Mouse (Mus musculus) stomach, embryonic 14.5 days (tissue): ENCODE results near the gene Spata2l. TPM values are rescaled to one million over a fixed set of nuclear protein-coding genes. Genes with fewer than 3 reads are reported as not detected.

Experiments used
- ATAC-seq: fragments of 200-750 bp; cut with Nextera tagmentation; 2 replicates; pipeline ENCODE4 v1.8.0; 2017; ENCODE audit warnings: low read depth, moderate TSS enrichment; ENCODE audit not compliant: insufficient number of reproducible peaks, insufficient read depth, low FRiP score
- H3K27ac ChIP-seq: fragments of 300-500 bp; sonication (generic); 2 replicates; pipeline ENCODE4 v1.5.1; 2014; ENCODE audit warnings: mild to moderate bottlenecking, low read length, moderate library complexity, mixed read lengths
- H3K27me3 ChIP-seq: fragments of 300-500 bp; sonication (generic); 2 replicates; pipeline ENCODE4 v1.6.1; 2014; ENCODE audit warnings: low read length, control low read depth, mixed read lengths; ENCODE audit not compliant: control insufficient read depth, insufficient read depth
- H3K36me3 ChIP-seq: fragments of 300-500 bp; sonication (generic); 2 replicates; pipeline ENCODE4 v1.6.1; 2014; ENCODE audit warnings: mild to moderate bottlenecking, control low read depth, low read length, moderate library complexity, mixed read lengths; ENCODE audit not compliant: control insufficient read depth, insufficient read depth
- H3K4me1 ChIP-seq: fragments of 300-500 bp; sonication (generic); 2 replicates; pipeline ENCODE4 v1.6.1; 2014; ENCODE audit warnings: low read length, control low read depth, mixed read lengths; ENCODE audit not compliant: control insufficient read depth, insufficient read depth
- H3K4me2 ChIP-seq: fragments of 300-500 bp; sonication (generic); replicated peaks from 2 replicates; pipeline ENCODE4 v1.6.1; 2014; ENCODE audit warnings: low read depth, low read length, control low read depth
- H3K4me3 ChIP-seq: fragments of 300-500 bp; sonication (generic); 2 replicates; pipeline ENCODE4 v1.5.1; 2014; ENCODE audit warnings: low read depth, low read length, control low read depth
- H3K9ac ChIP-seq: fragments of 300-500 bp; sonication (generic); replicated peaks from 2 replicates; pipeline ENCODE4 v1.6.1; 2014; ENCODE audit warnings: low read depth, mild to moderate bottlenecking, control low read depth, low read length, moderate library complexity, mixed read lengths
- H3K9me3 ChIP-seq: fragments of 300-500 bp; sonication (generic); 2 replicates; pipeline ENCODE4 v1.6.1; 2016; ENCODE audit warnings: low read depth, low read length, control low read depth; ENCODE audit not compliant: control insufficient read depth
- WGBS: fragments of 180-500 bp; shearing (Covaris S2); extraction: QIAGEN DNeasy Blood & Tissue Kit; methylation state at CpG from one replicate; pipeline ENCODE4 v1.1.7; 2014; 5-methylcytosine and 5-hydroxymethylcytosine counted together
- polyA plus RNA-seq: library from polyadenylated mRNA; unstranded; fragments of >200 nt; fragmentation: Nextera tagmentation; extraction: Ambion mirVana; gene quantifications from 2 replicates; pipeline ENCODE4 v1.2.1, GENCODE M21; 2014

Gene Spata2l
- polyA plus RNA-seq, 1 experiment from 2014 or later, result 4.1 TPM

GRCm38 (mm10) chr8:123253451-123254098 lies 17.5 kb upstream of the Spata2l start:
- H3K9ac ChIP-seq, result peak overlapping the region; percentile 92
- peaks cover 45% of the 10 kb centered on the region for H3K36me3 ChIP-seq
- H3K27me3 ChIP-seq, result no peaks in the 10 kb centered on the region
- 0% methylated on average over 38 of the region's 40 CpGs for WGBS
- peak overlapping the region; percentile 98 for H3K4me3 ChIP-seq
- peak overlapping the region; percentile 82 for H3K27ac ChIP-seq
- peak overlapping the region; percentile 66 for H3K4me2 ChIP-seq
- no peaks in the 10 kb centered on the region for H3K9me3 ChIP-seq
- H3K4me1 ChIP-seq, result peaks cover 11% of the 10 kb centered on the region; the same call in 1 of the 2 replicates
- 0 out of 2 replicates have a peak, but pooled peaks have one; percentile 16 for ATAC-seq

DNA sequence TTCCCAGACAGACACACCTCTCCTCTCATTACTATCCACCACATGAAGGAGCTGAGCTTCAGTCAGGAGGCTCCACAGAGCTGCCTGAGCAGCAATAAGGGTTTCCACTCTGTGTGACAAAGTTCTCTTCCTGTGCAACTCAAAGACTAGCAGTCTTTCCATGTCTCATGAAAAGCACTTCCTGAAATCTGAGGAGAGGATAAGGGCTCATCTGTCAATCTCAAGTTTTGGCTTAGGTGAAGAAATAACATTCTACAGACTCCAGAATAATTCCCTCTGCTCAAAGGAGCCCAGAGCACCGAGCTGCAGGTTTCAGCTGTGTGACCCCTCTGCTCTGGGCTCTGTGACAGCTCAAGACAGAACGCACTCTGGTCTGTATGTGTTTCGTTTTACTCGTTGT lies 16.9 kb upstream of the Spata2l start:
- no peak overlapping the region; the same call in 1 of the 2 replicates for H3K9ac ChIP-seq

DNA sequence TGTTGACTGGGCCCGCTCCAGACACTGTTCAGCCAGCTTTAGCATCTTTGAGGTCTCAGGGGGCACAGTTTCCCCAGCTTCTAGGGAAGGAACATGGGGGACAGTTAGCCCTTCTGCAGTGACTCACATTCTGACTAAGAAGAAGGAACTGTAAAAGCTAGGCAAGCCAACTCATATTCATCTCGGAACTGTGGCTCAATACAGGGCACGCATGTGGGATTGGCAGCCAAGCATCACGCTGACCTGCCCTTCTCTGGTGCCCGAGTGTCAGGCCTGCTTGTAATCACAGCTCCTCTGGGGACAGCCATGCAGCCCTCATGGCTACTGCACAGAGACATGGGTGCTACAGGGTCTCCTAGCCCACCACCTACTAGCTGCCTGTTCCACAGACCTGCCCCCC lies 14.9 kb upstream of the Spata2l start:
- no peaks in the 10 kb centered on the region for H3K9me3 ChIP-seq
- H3K4me1 ChIP-seq, result peaks cover 11% of the 10 kb centered on the region; the same call in 1 of the 2 replicates
- H3K27me3 ChIP-seq, result no peaks in the 10 kb centered on the region
- no peak overlapping the region for H3K4me3 ChIP-seq
- no peak for ATAC-seq
- H3K27ac ChIP-seq, result no peak overlapping the region
- H3K9ac ChIP-seq, result no peak overlapping the region
- H3K4me2 ChIP-seq, result no peak overlapping the region
- H3K36me3 ChIP-seq, result peaks cover 47% of the 10 kb centered on the region
- WGBS, result 94% methylated on average over 5 of the region's 5 CpGs

More for the DNA sequence above, 16.9 kb upstream of the Spata2l start:
- H3K27ac ChIP-seq, result peak overlapping the region; percentile 82; the same call in 1 of the 2 replicates
- peak overlapping the region; percentile 98; the same call in 1 of the 2 replicates for H3K4me3 ChIP-seq
- H3K4me1 ChIP-seq, result peaks cover 11% of the 10 kb centered on the region; the same call in 1 of the 2 replicates
- H3K9me3 ChIP-seq, result no peaks in the 10 kb centered on the region
- WGBS, result 44% methylated on average over 4 of the region's 4 CpGs
- H3K4me2 ChIP-seq, result peak overlapping the region; percentile 66
- peaks cover 43% of the 10 kb centered on the region for H3K36me3 ChIP-seq
- ATAC-seq, result no peak
- H3K27me3 ChIP-seq, result no peaks in the 10 kb centered on the region

GRCm38 (mm10) chr8:123248596-123248995 lies 12.6 kb upstream of the Spata2l start:
- Histone ChIP-seq H3K4me3 (no peak overlapping the region), H3K27ac (no peak overlapping the region), H3K4me2 (no peak overlapping the region), H3K36me3 (peaks cover 65% of the 10 kb centered on the region), H3K27me3 (no peaks in the 10 kb centered on the region), H3K9ac (no peak overlapping the region), H3K4me1 (peaks cover 5% of the 10 kb centered on the region; the same call in 1 of the 2 replicates), H3K9me3 (no peaks in the 10 kb centered on the region)
- 94% methylated on average over 8 of the region's 8 CpGs for WGBS
- ATAC-seq, result no peak

- Histone ChIP-seq H3K4me3 (no peak overlapping the region), H3K9ac (no peak overlapping the region), H3K4me2 (no peak overlapping the region), H3K9me3 (no peaks in the 10 kb centered on the region), H3K27me3 (no peaks in the 10 kb centered on the region), H3K36me3 (peaks cover 69% of the 10 kb centered on the region), H3K27ac (no peak overlapping the region), H3K4me1 (no peaks in the 10 kb centered on the region)
- ATAC-seq, result no peak
- WGBS, result 97% methylated on average over 6 of the region's 6 CpGs
Measured at GRCm38 (mm10) chr8:123247748-123248147, 11.7 kb upstream of the Spata2l start.

- peaks cover 61% of the 10 kb centered on the region for H3K36me3 ChIP-seq
- no peaks in the 10 kb centered on the region for H3K9me3 ChIP-seq
- H3K4me1 ChIP-seq, result no peaks in the 10 kb centered on the region
- no peak overlapping the region for H3K4me3 ChIP-seq
- no peak overlapping the region for H3K4me2 ChIP-seq
- no peaks in the 10 kb centered on the region for H3K27me3 ChIP-seq
- whole genome bisulfite sequencing, result 86% methylated on average over 12 of the region's 12 CpGs
- ATAC-seq, result no peak
- no peak overlapping the region for H3K27ac ChIP-seq
- H3K9ac ChIP-seq, result no peak overlapping the region
Measured at GRCm38 (mm10) chr8:123245543-123245942, 9.5 kb upstream of the Spata2l start.

DNA sequence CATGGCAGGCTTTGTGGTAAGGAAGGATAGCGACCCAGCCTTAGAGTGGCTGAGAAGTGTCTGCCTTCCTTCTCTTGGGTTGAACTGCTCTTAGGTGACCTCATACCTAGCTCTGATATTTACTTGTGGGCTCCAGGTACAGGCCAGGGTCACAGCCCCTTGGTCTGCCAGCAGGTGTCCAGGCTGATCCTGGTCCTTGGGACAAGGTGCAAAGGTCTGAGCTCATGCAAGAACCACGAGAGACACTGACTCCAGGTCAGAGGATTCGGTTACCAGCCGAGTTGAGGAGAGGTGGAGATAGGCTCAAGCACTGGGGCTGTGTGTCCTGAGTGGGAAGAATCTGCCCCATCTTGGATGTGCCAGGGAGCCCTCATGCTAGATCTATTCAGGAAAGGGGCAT lies 8.3 kb upstream of the Spata2l start:
- Histone ChIP-seq H3K9ac (no peak overlapping the region), H3K36me3 (peaks cover 54% of the 10 kb centered on the region), H3K4me2 (no peak overlapping the region), H3K4me1 (no peaks in the 10 kb centered on the region), H3K4me3 (no peak overlapping the region), H3K9me3 (no peaks in the 10 kb centered on the region), H3K27me3 (no peaks in the 10 kb centered on the region), H3K27ac (no peak overlapping the region)
- no peak for ATAC-seq
- WGBS, result 87% methylated on average over 4 of the region's 4 CpGs

- 70% methylated on average over 11 of the region's 11 CpGs for whole genome bisulfite sequencing
- Histone ChIP-seq H3K36me3 (peaks cover 45% of the 10 kb centered on the region), H3K4me2 (no peak overlapping the region), H3K27me3 (no peaks in the 10 kb centered on the region), H3K4me3 (no peak overlapping the region), H3K27ac (no peak overlapping the region), H3K4me1 (no peaks in the 10 kb centered on the region), H3K9ac (no peak overlapping the region), H3K9me3 (no peaks in the 10 kb centered on the region)
- no peak for ATAC-seq
Measured at GRCm38 (mm10) chr8:123243053-123243452, 7.0 kb upstream of the Spata2l start.
